Mouse (Mus musculus) heart, postnatal 0 days (tissue): Measurements from ENCODE around the gene Mustn1.

Experiments
- CTCF ChIP-seq: IDR thresholded peaks from 2 replicates; pipeline ENCODE4 v1.5.1; 2016; ENCODE audit warnings: antibody characterized with exemption, control low read depth, low read depth
- EP300 ChIP-seq: IDR thresholded peaks from 2 replicates; pipeline ENCODE4 v1.6.1; 2016; ENCODE audit warnings: antibody characterized with exemption, low read depth

GRCm38 (mm10) chr14:30862368-30862767 lies 16.6 kb upstream of the Mustn1 start:
- no peak for TF ChIP-seq CTCF
- no peak for TF ChIP-seq EP300
